Mouse (Mus musculus): ENCODE data around the gene Mpzl3. TPM values are rescaled to one million over a fixed set of nuclear protein-coding genes. Genes with fewer than 3 reads are reported as not detected.
A peak's percentile ranks its signal among the peaks of the same experiment; 100 is the strongest.

The Mpzl3 gene
- polyA plus RNA-seq, 1 experiment from 2014 or later: 3.1 TPM

- in situ Hi-C loops (cut with MboI; ENCODE audit: low pct_unique_long_range_greater_than_20kb): no loop called here
- H3K27me3 ChIP-seq: peaks cover 58% of the 10 kb centered on the region
- ChIA-PET CTCF (interaction anchor here (1.2 kb wide), 1 partner anchor 9 kb away, joined by 3 read pairs; no protein-coding TSS in a partner anchor), POLR2A (no interaction called here)
- no peak for TF ChIP-seq CTCF (IDR thresholded peaks at IDR 0.05)
- no peak for ATAC-seq
- DNase-seq (ENCODE audit: low read depth, low spot score): no peak
These were observed 8.0 kb upstream of the Mpzl3 start for GRCm38 (mm10) chr9:45046973-45047372.

- in situ Hi-C loops (cut with MboI; ENCODE audit: low pct_unique_long_range_greater_than_20kb): no loop called here
- ChIA-PET CTCF (interaction anchor here (1.0 to 1.5 kb wide), 4 partner anchors 10 to 26 kb away, joined by 3 read pairs; no protein-coding TSS in a partner anchor), POLR2A (no interaction called here)
- TF ChIP-seq CTCF (IDR thresholded peaks at IDR 0.05): peak; percentile 71
- H3K27me3 ChIP-seq: peaks cover 57% of the 10 kb centered on the region
- ATAC-seq: no peak
- DNase-seq (ENCODE audit: low read depth, low spot score): no peak
These were observed 6.5 kb upstream of the Mpzl3 start for GRCm38 (mm10) chr9:45048511-45048910.

- peaks cover 64% of the 10 kb centered on the region for H3K27me3 ChIP-seq
- no peak for DNase-seq (ENCODE audit: low read depth, low spot score)
- ATAC-seq: no peak
- ChIA-PET CTCF (no interaction called here), POLR2A (no interaction called here)
- in situ Hi-C loops (cut with MboI; ENCODE audit: low pct_unique_long_range_greater_than_20kb): no loop called here
- no peak for TF ChIP-seq CTCF (IDR thresholded peaks at IDR 0.05)
These were observed 5.3 kb upstream of the Mpzl3 start for GRCm38 (mm10) chr9:45049731-45050130.

GRCm38 (mm10) chr9:45050301-45050700 is 4.7 kb upstream of the Mpzl3 start:
- in situ Hi-C loops (cut with MboI; ENCODE audit: low pct_unique_long_range_greater_than_20kb): no loop called here
- ChIA-PET CTCF (no interaction called here), POLR2A (no interaction called here)
- DNase-seq (ENCODE audit: low read depth, low spot score) (no peak), ATAC-seq (no peak)
- H3K27me3 ChIP-seq: peaks cover 58% of the 10 kb centered on the region
- TF ChIP-seq CTCF (IDR thresholded peaks at IDR 0.05): no peak

GRCm38 (mm10) chr9:45058304-45058940 is 3.4 kb downstream of the Mpzl3 start:
- ChIA-PET POLR2A (no interaction called here), CTCF (interaction anchor here (1.0 kb wide), 1 partner anchor 10 kb away, joined by 3 read pairs; no protein-coding TSS in a partner anchor)
- H3K27me3 ChIP-seq: peaks cover 20% of the 10 kb centered on the region
- DNase-seq (ENCODE audit: low read depth, low spot score) (no peak), ATAC-seq (no peak)
- in situ Hi-C loops (cut with MboI; ENCODE audit: low pct_unique_long_range_greater_than_20kb): no loop called here
- no peak for TF ChIP-seq CTCF (IDR thresholded peaks at IDR 0.05)

GRCm38 (mm10) chr9:45060151-45060550 is 5.2 kb downstream of the Mpzl3 start:
- peaks cover 8% of the 10 kb centered on the region for H3K27me3 ChIP-seq
- TF ChIP-seq CTCF (IDR thresholded peaks at IDR 0.05): no peak
- ATAC-seq: no peak
- in situ Hi-C loops (cut with MboI; ENCODE audit: low pct_unique_long_range_greater_than_20kb): no loop called here
- no peak for DNase-seq (ENCODE audit: low read depth, low spot score)
- CTCF ChIA-PET: no interaction called here
- POLR2A ChIA-PET: no interaction called here

- POLR2A ChIA-PET: no interaction called here
- H3K27me3 ChIP-seq: peaks cover 6% of the 10 kb centered on the region
- DNase-seq (ENCODE audit: low read depth, low spot score) (no peak), ATAC-seq (no peak)
- CTCF ChIA-PET: no interaction called here
- no peak for TF ChIP-seq CTCF (IDR thresholded peaks at IDR 0.05)
- in situ Hi-C loops (cut with MboI; ENCODE audit: low pct_unique_long_range_greater_than_20kb): no loop called here
These were observed 7.7 kb downstream of the Mpzl3 start for GRCm38 (mm10) chr9:45062677-45063076.

GRCm38 (mm10) chr9:45064421-45064820 is 9.4 kb downstream of the Mpzl3 start:
- no peak for TF ChIP-seq CTCF (IDR thresholded peaks at IDR 0.05)
- ChIA-PET CTCF (no interaction called here), POLR2A (no interaction called here)
- DNase-seq (ENCODE audit: low read depth, low spot score) (no peak), ATAC-seq (no peak)
- no peaks in the 10 kb centered on the region for H3K27me3 ChIP-seq
- in situ Hi-C loops (cut with MboI; ENCODE audit: low pct_unique_long_range_greater_than_20kb): no loop called here

- ATAC-seq (no peak), DNase-seq (ENCODE audit: low read depth, low spot score) (no peak)
- no peaks in the 10 kb centered on the region for H3K27me3 ChIP-seq
- in situ Hi-C loops (cut with MboI; ENCODE audit: low pct_unique_long_range_greater_than_20kb): no loop called here
- TF ChIP-seq CTCF (IDR thresholded peaks at IDR 0.05): no peak
- ChIA-PET POLR2A (no interaction called here), CTCF (no interaction called here)
These were observed 11.7 kb downstream of the Mpzl3 start for GRCm38 (mm10) chr9:45066735-45067134.

- no peaks in the 10 kb centered on the region for H3K27me3 ChIP-seq
- ChIA-PET POLR2A (no interaction called here), CTCF (no interaction called here)
- in situ Hi-C loops (cut with MboI; ENCODE audit: low pct_unique_long_range_greater_than_20kb): no loop called here
- no peak for TF ChIP-seq CTCF (IDR thresholded peaks at IDR 0.05)
- ATAC-seq (no peak), DNase-seq (ENCODE audit: low read depth, low spot score) (no peak)
These were observed 16.8 kb downstream of the Mpzl3 start for GRCm38 (mm10) chr9:45071800-45072199.

GRCm38 (mm10) chr9:45077859-45078258 is 22.9 kb downstream of the Mpzl3 start:
- H3K27me3 ChIP-seq: peaks cover 15% of the 10 kb centered on the region
- CTCF ChIA-PET: no interaction called here
- DNase-seq (ENCODE audit: low read depth, low spot score) (no peak), ATAC-seq (no peak)
- no peak for TF ChIP-seq CTCF (IDR thresholded peaks at IDR 0.05)
- in situ Hi-C loops (cut with MboI; ENCODE audit: low pct_unique_long_range_greater_than_20kb): no loop called here
- POLR2A ChIA-PET: no interaction called here

GRCm38 (mm10) chr9:45079011-45079410 is 24.0 kb downstream of the Mpzl3 start, which contains the start of gene Jaml:
Gene Jaml (plus strand): TSS chr9:45079183.
- ATAC-seq: no peak
- ChIA-PET POLR2A (no interaction called here), CTCF (no interaction called here)
- in situ Hi-C loops (cut with MboI; ENCODE audit: low pct_unique_long_range_greater_than_20kb): no loop called here
- no peak for DNase-seq (ENCODE audit: low read depth, low spot score)
- no peak for TF ChIP-seq CTCF (IDR thresholded peaks at IDR 0.05)
- peaks cover 23% of the 10 kb centered on the region for H3K27me3 ChIP-seq
